Mouse (Mus musculus) spleen, adult 2 months (tissue): ENCODE measurements around the gene Zmynd15.

Experiments used
- CTCF ChIP-seq: fragments of 200-500 bp; IDR thresholded peaks from 2 replicates; pipeline ENCODE4 v1.5.1; 2011; ENCODE audit warnings: mild to moderate bottlenecking, inconsistent platforms; ENCODE audit not compliant: insufficient read depth, insufficient read length, insufficient replicate concordance; ENCODE audit errors: extremely low read depth
- POLR2A ChIP-seq: fragments of 200-500 bp; IDR thresholded peaks from 2 replicates; pipeline ENCODE4 v1.6.1; 2011; ENCODE audit warnings: low read depth, low read length, inconsistent platforms

GRCm38 (mm10) chr11:70504970-70505369 is 45.7 kb downstream of the Zmynd15 start, which contains the start of gene Tm4sf5:
- TF ChIP-seq POLR2A = no peak
- no peak for TF ChIP-seq CTCF
